Mouse (Mus musculus): Measurements from ENCODE around the gene Mcu.

- TF ChIP-seq CTCF (IDR thresholded peaks at IDR 0.05; ENCODE audit: low read depth) (no peak), EP300 (IDR thresholded peaks at IDR 0.05; ENCODE audit: low read depth) (no peak)
These were observed 13.6 kb downstream of the Mcu start for GRCm38 (mm10) chr10:59602891-59603290.

All from liver, embryonic 14.5 days (tissue).